Mouse (Mus musculus): ENCODE results near the gene Actr5. TPM values are rescaled to one million over a fixed set of nuclear protein-coding genes. Genes with fewer than 3 reads are reported as not detected.
A peak's percentile ranks its signal among the peaks of the same experiment; 100 is the strongest.

Gene Actr5
- polyA plus RNA-seq, 1 experiment from 2014 or later = 10.5 TPM

- H3K27ac ChIP-seq (ENCODE audit: low read length) = no peak overlapping the region
- H3K9ac ChIP-seq (replicated peaks; ENCODE audit: low read depth, low read length) = no peak overlapping the region
- H3K9me3 ChIP-seq (ENCODE audit: control insufficient read depth, low read depth, low read length) = no peaks in the 10 kb centered on the region
- H3K4me2 ChIP-seq (replicated peaks; ENCODE audit: low read depth, low read length) = no peak overlapping the region
- no peaks in the 10 kb centered on the region; the same call in 1 of the 2 replicates for H3K27me3 ChIP-seq (ENCODE audit: control insufficient read depth, insufficient read depth, low read length)
- no peak for ATAC-seq (ENCODE audit: insufficient number of reproducible peaks, insufficient read depth, low FRiP score, low read depth)
- WGBS = 38% methylated on average over 7 of the region's 7 CpGs
- H3K4me3 ChIP-seq (ENCODE audit: low read depth, low read length) = no peak overlapping the region
- H3K4me1 ChIP-seq (ENCODE audit: control insufficient read depth, insufficient read depth, low read length) = no peaks in the 10 kb centered on the region
- no peaks in the 10 kb centered on the region for H3K36me3 ChIP-seq (ENCODE audit: control insufficient read depth, insufficient read depth, low read length)
Measured at GRCm38 (mm10) chr2:158595577-158595976, 29.1 kb upstream of the Actr5 start.

DNA sequence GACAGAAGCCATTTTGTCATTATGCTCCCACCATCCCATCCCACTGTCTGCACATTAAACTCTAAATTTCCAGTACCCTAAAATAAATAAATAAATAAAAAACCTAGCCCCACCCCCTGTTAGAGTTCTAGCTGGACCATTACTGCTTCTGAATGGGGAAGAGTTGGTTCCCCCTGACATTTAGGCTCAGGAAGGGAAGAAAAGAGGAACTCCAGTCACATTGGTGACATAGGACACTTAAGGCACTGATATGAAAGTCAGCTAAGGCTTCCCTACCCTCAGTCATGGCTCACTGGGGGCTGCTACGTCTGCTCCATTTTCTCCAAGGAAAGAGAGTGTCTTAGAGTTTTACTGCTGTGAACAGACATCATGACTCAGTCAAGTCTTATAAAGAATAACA is 27.9 kb upstream of the Actr5 start:
- Histone ChIP-seq H3K9me3 (ENCODE audit: control insufficient read depth, low read depth, low read length) (no peaks in the 10 kb centered on the region), H3K27ac (ENCODE audit: low read length) (no peak overlapping the region), H3K9ac (replicated peaks; ENCODE audit: low read depth, low read length) (no peak overlapping the region), H3K36me3 (ENCODE audit: control insufficient read depth, insufficient read depth, low read length) (no peaks in the 10 kb centered on the region), H3K27me3 (ENCODE audit: control insufficient read depth, insufficient read depth, low read length) (no peaks in the 10 kb centered on the region; the same call in 1 of the 2 replicates), H3K4me3 (ENCODE audit: low read depth, low read length) (no peak overlapping the region), H3K4me1 (ENCODE audit: control insufficient read depth, insufficient read depth, low read length) (no peaks in the 10 kb centered on the region), H3K4me2 (replicated peaks; ENCODE audit: low read depth, low read length) (no peak overlapping the region)
- ATAC-seq (ENCODE audit: insufficient number of reproducible peaks, insufficient read depth, low FRiP score, low read depth) = no peak
- 48% methylated on average over 1 of the region's 1 CpGs for WGBS

- Histone ChIP-seq H3K27me3 (ENCODE audit: control insufficient read depth, insufficient read depth, low read length) (peaks cover 3% of the 10 kb centered on the region; the same call in 1 of the 2 replicates), H3K27ac (ENCODE audit: low read length) (no peak overlapping the region), H3K4me3 (ENCODE audit: low read depth, low read length) (no peak overlapping the region), H3K9ac (replicated peaks; ENCODE audit: low read depth, low read length) (no peak overlapping the region), H3K4me2 (replicated peaks; ENCODE audit: low read depth, low read length) (no peak overlapping the region), H3K9me3 (ENCODE audit: control insufficient read depth, low read depth, low read length) (no peaks in the 10 kb centered on the region), H3K4me1 (ENCODE audit: control insufficient read depth, insufficient read depth, low read length) (no peaks in the 10 kb centered on the region), H3K36me3 (ENCODE audit: control insufficient read depth, insufficient read depth, low read length) (no peaks in the 10 kb centered on the region)
- 23% methylated on average over 3 of the region's 3 CpGs for whole genome bisulfite sequencing
- ATAC-seq (ENCODE audit: insufficient number of reproducible peaks, insufficient read depth, low FRiP score, low read depth) = no peak
Measured at GRCm38 (mm10) chr2:158600517-158600916, 24.2 kb upstream of the Actr5 start.

DNA sequence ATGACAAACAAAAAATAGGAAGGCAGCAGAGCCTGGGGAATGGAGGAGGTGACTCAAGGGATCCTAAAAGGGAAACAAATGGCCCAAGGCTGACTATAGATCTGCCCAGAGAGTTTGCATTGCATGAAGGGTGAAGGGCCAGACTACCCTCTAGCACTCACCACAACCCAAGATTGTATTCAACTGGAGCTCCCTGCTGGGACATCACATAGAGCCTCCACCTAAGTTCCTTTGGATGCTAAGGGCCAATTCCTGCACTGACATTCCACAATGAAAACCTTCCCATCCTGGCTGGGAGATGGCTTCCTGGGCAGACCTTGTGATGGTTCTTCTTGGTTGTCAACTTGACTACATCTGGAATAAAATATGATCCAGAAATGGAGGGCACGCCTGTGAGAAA is 23.4 kb upstream of the Actr5 start:
- Histone ChIP-seq H3K4me2 (replicated peaks; ENCODE audit: low read depth, low read length) (no peak overlapping the region), H3K36me3 (ENCODE audit: control insufficient read depth, insufficient read depth, low read length) (no peaks in the 10 kb centered on the region), H3K9ac (replicated peaks; ENCODE audit: low read depth, low read length) (no peak overlapping the region), H3K27me3 (ENCODE audit: control insufficient read depth, insufficient read depth, low read length) (peaks cover 6% of the 10 kb centered on the region; the same call in 1 of the 2 replicates), H3K4me1 (ENCODE audit: control insufficient read depth, insufficient read depth, low read length) (no peaks in the 10 kb centered on the region), H3K9me3 (ENCODE audit: control insufficient read depth, low read depth, low read length) (no peaks in the 10 kb centered on the region), H3K4me3 (ENCODE audit: low read depth, low read length) (no peak overlapping the region), H3K27ac (ENCODE audit: low read length) (no peak overlapping the region)
- ATAC-seq (ENCODE audit: insufficient number of reproducible peaks, insufficient read depth, low FRiP score, low read depth) = no peak
- 83% methylated on average over 1 of the region's 1 CpGs for WGBS

- H3K4me2 ChIP-seq (replicated peaks; ENCODE audit: low read depth, low read length) = no peak overlapping the region
- no peak overlapping the region for H3K9ac ChIP-seq (replicated peaks; ENCODE audit: low read depth, low read length)
- no peak overlapping the region for H3K4me3 ChIP-seq (ENCODE audit: low read depth, low read length)
- no peak for ATAC-seq (ENCODE audit: insufficient number of reproducible peaks, insufficient read depth, low FRiP score, low read depth)
- H3K36me3 ChIP-seq (ENCODE audit: control insufficient read depth, insufficient read depth, low read length) = no peaks in the 10 kb centered on the region
- no peak overlapping the region for H3K27ac ChIP-seq (ENCODE audit: low read length)
- WGBS = 26% methylated on average over 15 of the region's 15 CpGs
- H3K9me3 ChIP-seq (ENCODE audit: control insufficient read depth, low read depth, low read length) = no peaks in the 10 kb centered on the region
- H3K4me1 ChIP-seq (ENCODE audit: control insufficient read depth, insufficient read depth, low read length) = no peaks in the 10 kb centered on the region
- H3K27me3 ChIP-seq (ENCODE audit: control insufficient read depth, insufficient read depth, low read length) = peaks cover 15% of the 10 kb centered on the region; the same call in 1 of the 2 replicates
Measured at GRCm38 (mm10) chr2:158602663-158603062, 22.0 kb upstream of the Actr5 start.

DNA sequence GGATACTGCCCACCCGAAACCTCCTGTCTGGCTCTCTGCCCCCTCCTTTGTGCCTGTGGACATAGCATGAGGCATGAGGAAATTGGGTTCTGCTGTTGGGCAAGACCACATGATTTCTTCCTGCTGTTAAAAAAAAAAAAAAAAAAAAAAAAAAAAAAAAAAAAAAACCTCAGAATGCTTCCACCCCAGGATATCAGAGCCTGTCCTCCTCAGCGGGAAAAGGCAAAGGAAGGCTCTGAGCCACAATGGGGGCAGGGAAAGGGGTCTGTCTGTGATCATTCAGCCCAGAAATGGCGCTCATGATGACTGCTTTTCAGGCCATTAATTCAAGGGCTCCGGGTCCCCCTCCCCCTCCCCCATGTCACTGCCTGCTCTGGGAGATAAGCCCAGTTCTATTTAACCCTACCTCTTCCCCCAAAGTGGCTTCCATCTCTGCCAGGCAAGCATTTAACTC is 18.1 kb upstream of the Actr5 start:
- Histone ChIP-seq H3K36me3 (ENCODE audit: control insufficient read depth, insufficient read depth, low read length) (no peaks in the 10 kb centered on the region), H3K4me1 (ENCODE audit: control insufficient read depth, insufficient read depth, low read length) (peaks cover 4% of the 10 kb centered on the region; the same call in 1 of the 2 replicates), H3K27me3 (ENCODE audit: control insufficient read depth, insufficient read depth, low read length) (peaks cover 52% of the 10 kb centered on the region), H3K27ac (ENCODE audit: low read length) (no peak overlapping the region), H3K9me3 (ENCODE audit: control insufficient read depth, low read depth, low read length) (no peaks in the 10 kb centered on the region), H3K9ac (replicated peaks; ENCODE audit: low read depth, low read length) (no peak overlapping the region), H3K4me3 (ENCODE audit: low read depth, low read length) (no peak overlapping the region), H3K4me2 (replicated peaks; ENCODE audit: low read depth, low read length) (no peak overlapping the region)
- ATAC-seq (ENCODE audit: insufficient number of reproducible peaks, insufficient read depth, low FRiP score, low read depth) = no peak
- 12% methylated on average over 4 of the region's 4 CpGs for WGBS

GRCm38 (mm10) chr2:158609681-158610080 is 15.0 kb upstream of the Actr5 start:
- no peaks in the 10 kb centered on the region for H3K9me3 ChIP-seq (ENCODE audit: control insufficient read depth, low read depth, low read length)
- H3K9ac ChIP-seq (replicated peaks; ENCODE audit: low read depth, low read length) = no peak overlapping the region
- no peak overlapping the region for H3K4me2 ChIP-seq (replicated peaks; ENCODE audit: low read depth, low read length)
- ATAC-seq (ENCODE audit: insufficient number of reproducible peaks, insufficient read depth, low FRiP score, low read depth) = no peak
- no peak overlapping the region for H3K27ac ChIP-seq (ENCODE audit: low read length)
- no peaks in the 10 kb centered on the region for H3K36me3 ChIP-seq (ENCODE audit: control insufficient read depth, insufficient read depth, low read length)
- H3K4me3 ChIP-seq (ENCODE audit: low read depth, low read length) = no peak overlapping the region
- peaks cover 76% of the 10 kb centered on the region for H3K27me3 ChIP-seq (ENCODE audit: control insufficient read depth, insufficient read depth, low read length)
- peaks cover 6% of the 10 kb centered on the region; the same call in 1 of the 2 replicates for H3K4me1 ChIP-seq (ENCODE audit: control insufficient read depth, insufficient read depth, low read length)
- WGBS = under 1% methylated on average over 27 of the region's 27 CpGs

DNA sequence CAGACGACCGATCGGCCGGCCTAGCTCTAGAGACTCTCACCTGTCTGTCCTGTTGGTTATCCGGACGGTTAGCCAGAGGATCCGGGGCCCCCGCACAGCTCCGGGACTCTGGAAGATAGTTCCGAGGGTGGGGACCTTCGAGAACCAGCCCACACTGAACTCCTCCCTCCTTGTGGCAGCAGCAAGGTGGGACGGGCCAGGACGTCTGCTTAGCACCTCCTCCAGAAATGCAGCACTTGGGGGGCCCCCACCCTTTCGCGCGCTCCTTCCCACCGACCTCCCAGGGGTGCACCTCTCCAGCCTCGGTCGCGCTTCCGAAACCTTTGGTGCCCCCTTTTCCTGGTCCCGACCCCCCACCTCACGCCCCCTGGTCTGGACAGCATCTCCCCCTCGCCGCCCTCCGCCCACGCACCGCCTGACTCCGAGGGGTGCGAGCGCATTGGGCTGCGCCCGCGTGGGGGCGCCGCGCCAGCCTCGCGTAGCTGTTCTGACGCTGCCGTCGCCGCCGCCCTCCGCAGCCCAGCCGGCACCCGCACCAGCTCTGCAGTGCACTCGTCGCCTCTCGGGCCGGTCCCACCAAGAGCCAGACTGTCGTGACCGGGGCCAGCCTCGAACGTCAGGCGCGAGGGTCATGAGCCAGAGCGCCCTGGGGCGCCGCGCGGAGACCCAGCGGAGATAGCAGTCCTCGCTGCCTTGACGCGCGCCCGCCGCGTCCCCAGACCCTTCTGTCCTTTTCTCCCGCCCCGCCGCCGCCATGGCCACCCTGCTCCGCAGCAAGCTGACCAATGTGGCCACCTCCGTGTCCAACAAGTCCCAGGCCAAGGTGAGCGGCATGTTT is 14.0 kb upstream of the Actr5 start, which contains the start of gene Slc32a1:
Gene Slc32a1, plus strand, starts transcription at position 280 of the 838 bp plus-strand sequence.
- 0 out of 2 replicates have a peak within 1 kb of the TSS, but pooled peaks have one; percentile 6 for H3K4me2 ChIP-seq (replicated peaks; ENCODE audit: low read depth, low read length)
- H3K4me3 ChIP-seq (ENCODE audit: low read depth, low read length) = peak within 1 kb of the TSS; percentile 2; the same call in 1 of the 2 replicates
- peaks cover 10% of the 10 kb centered on the region; the same call in 1 of the 2 replicates for H3K4me1 ChIP-seq (ENCODE audit: control insufficient read depth, insufficient read depth, low read length)
- no peaks in the 10 kb centered on the region for H3K36me3 ChIP-seq (ENCODE audit: control insufficient read depth, insufficient read depth, low read length)
- peaks cover 85% of the 10 kb centered on the region for H3K27me3 ChIP-seq (ENCODE audit: control insufficient read depth, insufficient read depth, low read length)
- H3K27ac ChIP-seq (ENCODE audit: low read length) = no peak within 1 kb of the TSS
- no peaks in the 10 kb centered on the region for H3K9me3 ChIP-seq (ENCODE audit: control insufficient read depth, low read depth, low read length)
- WGBS = under 1% methylated on average over 76 of the region's 77 CpGs
- no peak for ATAC-seq (ENCODE audit: insufficient number of reproducible peaks, insufficient read depth, low FRiP score, low read depth)
- no peak within 1 kb of the TSS for H3K9ac ChIP-seq (replicated peaks; ENCODE audit: low read depth, low read length)

Data from stomach, embryonic 14.5 days (tissue).